Mouse (Mus musculus) midbrain, embryonic 16.5 days (tissue): ENCODE results near the gene Kmt2b. TPM values are rescaled to one million over a fixed set of nuclear protein-coding genes. Genes with fewer than 3 reads are reported as not detected.

Experiments used
- ATAC-seq: fragments of 200-750 bp; cut with Nextera tagmentation; 2 replicates; pipeline ENCODE4 v1.8.0; 2017; ENCODE audit warnings: moderate TSS enrichment
- H3K27ac ChIP-seq: fragments of 300-500 bp; sonication (generic); 2 replicates; pipeline ENCODE4 v1.5.1; 2014; ENCODE audit warnings: mild to moderate bottlenecking, low read length, mixed read lengths
- H3K27me3 ChIP-seq: fragments of 300-500 bp; sonication (generic); 2 replicates; pipeline ENCODE4 v1.6.1; 2014; ENCODE audit warnings: low read depth, low read length, mixed read lengths; ENCODE audit not compliant: control insufficient read depth, insufficient read depth
- H3K36me3 ChIP-seq: fragments of 300-500 bp; sonication (generic); 2 replicates; pipeline ENCODE4 v1.6.1; 2014; ENCODE audit warnings: mild to moderate bottlenecking, low read length, moderate library complexity, mixed read lengths; ENCODE audit not compliant: control insufficient read depth, insufficient read depth
- H3K4me1 ChIP-seq: fragments of 300-500 bp; sonication (generic); 2 replicates; pipeline ENCODE4 v1.6.1; 2014; ENCODE audit warnings: mild to moderate bottlenecking, low read length, mixed read lengths; ENCODE audit not compliant: control insufficient read depth, insufficient read depth
- H3K4me2 ChIP-seq: fragments of 300-500 bp; sonication (generic); 2 replicates; pipeline ENCODE4 v1.6.1; 2014; ENCODE audit warnings: mild to moderate bottlenecking, low read length, mixed read lengths
- H3K4me3 ChIP-seq: fragments of 300-500 bp; sonication (generic); 2 replicates; pipeline ENCODE4 v1.5.1; 2014; ENCODE audit warnings: low read depth, mild to moderate bottlenecking, low read length, moderate library complexity, mixed read lengths
- H3K9ac ChIP-seq: fragments of 300-500 bp; sonication (generic); 2 replicates; pipeline ENCODE4 v1.6.1; 2014; ENCODE audit warnings: low read depth, low read length, mixed read lengths
- H3K9me3 ChIP-seq: fragments of 300-500 bp; sonication (generic); replicated peaks from 2 replicates; pipeline ENCODE4 v1.6.1; 2014; ENCODE audit warnings: mild to moderate bottlenecking, low read length, mixed read lengths; ENCODE audit not compliant: control insufficient read depth, poor library complexity, severe bottlenecking
- WGBS: fragments of 180-500 bp; shearing (Covaris S2); extraction: QIAGEN DNeasy Blood & Tissue Kit; methylation state at CpG from one replicate; pipeline ENCODE4 v1.1.7; 2014; 5-methylcytosine and 5-hydroxymethylcytosine counted together
- polyA plus RNA-seq: library from polyadenylated mRNA; unstranded; fragments of >200 nt; fragmentation: Nextera tagmentation; extraction: Ambion mirVana; gene quantifications from 2 replicates; pipeline ENCODE4 v1.2.1, GENCODE M21; 2015

Gene Kmt2b
- polyA plus RNA-seq, 1 experiment from 2014 or later, result 9.1 TPM

- H3K27ac ChIP-seq, result no peak overlapping the region
- peaks cover 27% of the 10 kb centered on the region for H3K36me3 ChIP-seq
- no peak overlapping the region for H3K4me3 ChIP-seq
- no peak overlapping the region for H3K9ac ChIP-seq
- H3K27me3 ChIP-seq, result no peaks in the 10 kb centered on the region
- ATAC-seq, result no peak
- 88% methylated on average over 3 of the region's 3 CpGs for WGBS
- no peak overlapping the region for H3K4me2 ChIP-seq
- H3K9me3 ChIP-seq, result no peaks in the 10 kb centered on the region
- no peaks in the 10 kb centered on the region for H3K4me1 ChIP-seq
Measured at GRCm38 (mm10) chr7:30619202-30619601, 30.7 kb upstream of the Kmt2b start.

GRCm38 (mm10) chr7:30618658-30619057, 30.1 kb upstream of the Kmt2b start:
- Histone ChIP-seq H3K4me3 (no peak overlapping the region), H3K27ac (no peak overlapping the region), H3K9me3 (no peaks in the 10 kb centered on the region), H3K27me3 (no peaks in the 10 kb centered on the region), H3K9ac (no peak overlapping the region), H3K4me1 (no peaks in the 10 kb centered on the region), H3K36me3 (peaks cover 26% of the 10 kb centered on the region), H3K4me2 (no peak overlapping the region)
- 95% methylated on average over 9 of the region's 9 CpGs for WGBS
- no peak for ATAC-seq

GRCm38 (mm10) chr7:30615049-30615760, 26.7 kb upstream of the Kmt2b start:
- Histone ChIP-seq H3K27ac (no peak overlapping the region), H3K4me1 (no peaks in the 10 kb centered on the region), H3K27me3 (no peaks in the 10 kb centered on the region), H3K4me2 (no peak overlapping the region), H3K36me3 (peaks cover 21% of the 10 kb centered on the region), H3K9me3 (no peaks in the 10 kb centered on the region), H3K9ac (no peak overlapping the region), H3K4me3 (no peak overlapping the region)
- whole genome bisulfite sequencing, result 66% methylated on average over 5 of the region's 5 CpGs
- ATAC-seq, result no peak; the same call in 1 of the 2 replicates

- Histone ChIP-seq H3K27me3 (no peaks in the 10 kb centered on the region), H3K4me3 (no peak overlapping the region), H3K9ac (no peak overlapping the region), H3K36me3 (peaks cover 21% of the 10 kb centered on the region), H3K27ac (no peak overlapping the region), H3K4me1 (no peaks in the 10 kb centered on the region), H3K4me2 (no peak overlapping the region), H3K9me3 (no peaks in the 10 kb centered on the region)
- 81% methylated on average over 2 of the region's 2 CpGs for WGBS
- no peak for ATAC-seq
Measured at GRCm38 (mm10) chr7:30614454-30614853, 25.9 kb upstream of the Kmt2b start.

- ATAC-seq, result no peak
- no peaks in the 10 kb centered on the region for H3K9me3 ChIP-seq
- H3K27ac ChIP-seq, result no peak overlapping the region
- H3K36me3 ChIP-seq, result peaks cover 13% of the 10 kb centered on the region
- 23% methylated on average over 14 of the region's 14 CpGs for WGBS
- H3K4me3 ChIP-seq, result no peak overlapping the region
- H3K27me3 ChIP-seq, result no peaks in the 10 kb centered on the region
- no peak overlapping the region for H3K9ac ChIP-seq
- H3K4me1 ChIP-seq, result no peaks in the 10 kb centered on the region
- H3K4me2 ChIP-seq, result no peak overlapping the region
Measured at GRCm38 (mm10) chr7:30613529-30614112, 25.1 kb upstream of the Kmt2b start.

- 83% methylated on average over 8 of the region's 8 CpGs for WGBS
- H3K27me3 ChIP-seq, result no peaks in the 10 kb centered on the region
- no peak within 1 kb of the TSS for H3K9ac ChIP-seq
- no peaks in the 10 kb centered on the region for H3K4me1 ChIP-seq
- no peak within 1 kb of the TSS for H3K27ac ChIP-seq
- H3K4me3 ChIP-seq, result no peak within 1 kb of the TSS
- no peak for ATAC-seq
- no peak within 1 kb of the TSS for H3K4me2 ChIP-seq
- no peaks in the 10 kb centered on the region for H3K9me3 ChIP-seq
- peaks cover 11% of the 10 kb centered on the region for H3K36me3 ChIP-seq
Measured at GRCm38 (mm10) chr7:30612654-30613402, 24.3 kb upstream of the Kmt2b start, which contains the start of gene Upk1a. Gene Upk1a (minus strand): TSS chr7:30612847.

GRCm38 (mm10) chr7:30610043-30610442, 21.5 kb upstream of the Kmt2b start:
- no peaks in the 10 kb centered on the region for H3K36me3 ChIP-seq
- H3K27ac ChIP-seq, result no peak overlapping the region
- H3K4me1 ChIP-seq, result no peaks in the 10 kb centered on the region
- WGBS, result 69% methylated on average over 7 of the region's 7 CpGs
- no peak overlapping the region for H3K9ac ChIP-seq
- H3K9me3 ChIP-seq, result no peaks in the 10 kb centered on the region
- no peak for ATAC-seq
- no peak overlapping the region for H3K4me3 ChIP-seq
- no peaks in the 10 kb centered on the region for H3K27me3 ChIP-seq
- no peak overlapping the region for H3K4me2 ChIP-seq

GRCm38 (mm10) chr7:30608476-30608875, 19.9 kb upstream of the Kmt2b start:
- WGBS, result 49% methylated on average over 16 of the region's 16 CpGs
- no peak overlapping the region for H3K27ac ChIP-seq
- H3K9ac ChIP-seq, result no peak overlapping the region
- no peaks in the 10 kb centered on the region for H3K4me1 ChIP-seq
- no peak for ATAC-seq
- no peaks in the 10 kb centered on the region for H3K36me3 ChIP-seq
- H3K4me2 ChIP-seq, result no peak overlapping the region
- H3K9me3 ChIP-seq, result no peaks in the 10 kb centered on the region
- no peak overlapping the region for H3K4me3 ChIP-seq
- no peaks in the 10 kb centered on the region for H3K27me3 ChIP-seq
